In the genomic region with DNA sequence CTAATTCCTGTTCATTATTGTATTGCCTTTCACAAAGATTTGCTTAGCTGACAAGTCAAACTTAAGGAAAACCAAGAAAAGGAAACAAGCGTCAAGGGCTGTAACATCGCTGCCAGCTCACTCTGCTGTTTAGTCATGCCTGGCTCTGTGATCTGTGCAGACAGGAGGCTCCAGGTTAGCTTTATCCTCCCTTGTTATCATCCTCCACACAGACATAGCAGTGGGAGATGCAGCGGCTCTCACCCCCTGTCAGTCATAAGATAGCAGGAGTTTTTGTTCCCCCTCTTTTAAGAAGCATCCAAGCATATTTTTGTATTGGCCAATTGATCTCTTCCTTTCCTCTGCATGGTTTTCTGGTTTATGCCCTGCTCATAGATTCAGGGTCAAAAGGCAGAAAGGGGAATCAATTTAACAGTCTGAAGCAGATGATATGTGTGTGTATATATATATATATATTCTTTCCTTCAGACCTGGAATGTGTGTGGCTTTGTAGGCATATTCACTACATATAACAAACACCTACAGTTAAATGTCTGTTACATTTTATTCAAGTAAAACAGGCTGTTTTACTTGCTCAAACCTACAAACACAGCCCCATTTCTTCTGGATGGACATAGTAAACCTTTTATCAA, we compare ENCODE assay signal across 27 mouse cellular contexts.
A peak's percentile ranks its signal among the peaks of the same experiment; 100 is the strongest.
DNase-seq lines count a peak whose midpoint lies in the region; ATAC-seq and TF ChIP-seq lines count a peak whose summit lies in the region.
"Had no signal": no experiment of that assay in that cellular context is flagged by ENCODE, and none has a peak within 500 bp of the region (broad histone marks: within the 10 kb centered on the region; RNA-seq: fewer than 3 reads in every experiment).

No protein-coding gene starts in this region.

- 73% methylated on average over 3 of the region's 3 CpGs for WGBS in midbrain, embryonic 13.5 days
- 83% methylated on average over 3 of the region's 3 CpGs for WGBS in midbrain, embryonic 10.5 days
- WGBS in midbrain, embryonic 15.5 days = 60% methylated on average over 3 of the region's 3 CpGs
- 37% methylated on average over 3 of the region's 3 CpGs for WGBS in midbrain, postnatal 0 days
- WGBS in midbrain, embryonic 16.5 days = 50% methylated on average over 3 of the region's 3 CpGs

- ATAC-seq in midbrain, embryonic 13.5 days = peak; percentile 74; the same call in 1 of the 2 replicates
- ATAC-seq in midbrain, embryonic 15.5 days (replicated peaks) = peak; percentile 84
- ATAC-seq in midbrain, postnatal 0 days (ENCODE audit: low FRiP score) = no peak
- ATAC-seq in midbrain, embryonic 16.5 days = peak; percentile 73
- no peak for ATAC-seq in cerebellum, adult (ENCODE audit: insufficient number of reproducible peaks, low FRiP score, low TSS enrichment)
- ATAC-seq: CD4-positive, CD25-positive, alpha-beta regulatory T cell, adult 4 months; forebrain, embryonic 14.5 days; forebrain, embryonic 16.5 days had no signal

- DNase-seq in midbrain, embryonic 10.5 days (ENCODE audit: low spot score) = no peak
- no peak for DNase-seq in midbrain, postnatal 0 days (ENCODE audit: low spot score)
- DNase-seq: adrenal gland, adult 2 months; adrenal gland, postnatal 10 days; adrenal gland, postnatal 25 days; B cell, adult 2 months; cerebellum, adult 11 months; cerebellum, adult 18-20 months; cerebellum, adult 8-10 months; cerebellum, adult 9-11 months; cerebellum, postnatal 14 days; cerebellum, postnatal 36 days; embryo, embryonic 11 days had no signal

- H3K4me1 ChIP-seq in midbrain, embryonic 13.5 days (replicated peaks) = no peaks in the 10 kb centered on the region
- no peaks in the 10 kb centered on the region for H3K4me1 ChIP-seq in midbrain, embryonic 10.5 days
- no peaks in the 10 kb centered on the region for H3K4me1 ChIP-seq in midbrain, embryonic 15.5 days
- no peaks in the 10 kb centered on the region for H3K4me1 ChIP-seq in midbrain, postnatal 0 days (ENCODE audit: insufficient read depth, low read length)
- no peaks in the 10 kb centered on the region for H3K4me1 ChIP-seq in midbrain, embryonic 16.5 days (ENCODE audit: control insufficient read depth, insufficient read depth, low read length)
- H3K4me1 ChIP-seq: embryonic facial prominence, embryonic 13.5 days; embryonic facial prominence, embryonic 15.5 days; forebrain, embryonic 10.5 days; forebrain, embryonic 12.5 days had no signal

- no peak overlapping the region for H3K27ac ChIP-seq in midbrain, embryonic 13.5 days
- no peak overlapping the region for H3K27ac ChIP-seq in midbrain, embryonic 10.5 days (replicated peaks)
- no peak overlapping the region for H3K27ac ChIP-seq in midbrain, embryonic 15.5 days
- no peak overlapping the region for H3K27ac ChIP-seq in midbrain, postnatal 0 days (ENCODE audit: low read depth, low read length)
- no peak overlapping the region for H3K27ac ChIP-seq in midbrain, embryonic 16.5 days (ENCODE audit: low read length)
- H3K27ac ChIP-seq: embryonic facial prominence, embryonic 13.5 days; embryonic facial prominence, embryonic 15.5 days; forebrain, embryonic 10.5 days; forebrain, embryonic 12.5 days had no signal

- H3K36me3 ChIP-seq in midbrain, embryonic 13.5 days = no peaks in the 10 kb centered on the region
- H3K36me3 ChIP-seq in midbrain, embryonic 10.5 days = no peaks in the 10 kb centered on the region
- no peaks in the 10 kb centered on the region for H3K36me3 ChIP-seq in midbrain, embryonic 15.5 days (replicated peaks)
- H3K36me3 ChIP-seq in midbrain, postnatal 0 days (ENCODE audit: insufficient read depth, low read length) = no peaks in the 10 kb centered on the region
- no peaks in the 10 kb centered on the region for H3K36me3 ChIP-seq in midbrain, embryonic 16.5 days (ENCODE audit: control insufficient read depth, insufficient read depth, low read length)
- H3K36me3 ChIP-seq: embryonic facial prominence, embryonic 13.5 days; embryonic facial prominence, embryonic 15.5 days; forebrain, embryonic 10.5 days; forebrain, embryonic 12.5 days; G1E had no signal

- H3K9ac ChIP-seq in midbrain, embryonic 13.5 days (replicated peaks) = no peak overlapping the region
- no peak overlapping the region for H3K9ac ChIP-seq in midbrain, embryonic 15.5 days
- H3K9ac ChIP-seq in midbrain, postnatal 0 days (replicated peaks; ENCODE audit: low read length, poor library complexity, severe bottlenecking) = no peak overlapping the region
- H3K9ac ChIP-seq in midbrain, embryonic 16.5 days (ENCODE audit: low read depth, low read length) = no peak overlapping the region
- H3K9ac ChIP-seq: embryonic facial prominence, embryonic 13.5 days; embryonic facial prominence, embryonic 15.5 days; forebrain, embryonic 12.5 days had no signal

- no peaks in the 10 kb centered on the region for H3K27me3 ChIP-seq in midbrain, embryonic 13.5 days
- no peaks in the 10 kb centered on the region for H3K27me3 ChIP-seq in midbrain, embryonic 10.5 days (ENCODE audit: low read depth, poor library complexity, severe bottlenecking)
- no peaks in the 10 kb centered on the region for H3K27me3 ChIP-seq in midbrain, embryonic 15.5 days (replicated peaks)
- no peaks in the 10 kb centered on the region for H3K27me3 ChIP-seq in midbrain, postnatal 0 days (ENCODE audit: insufficient read depth, low read length)
- no peaks in the 10 kb centered on the region for H3K27me3 ChIP-seq in midbrain, embryonic 16.5 days (ENCODE audit: control insufficient read depth, insufficient read depth, low read depth, low read length)
- H3K27me3 ChIP-seq: CH12.LX; embryonic facial prominence, embryonic 13.5 days; embryonic facial prominence, embryonic 15.5 days; forebrain, embryonic 12.5 days had no signal

- no peaks in the 10 kb centered on the region for H3K9me3 ChIP-seq in midbrain, embryonic 13.5 days
- no peaks in the 10 kb centered on the region for H3K9me3 ChIP-seq in midbrain, embryonic 10.5 days (replicated peaks)
- no peaks in the 10 kb centered on the region for H3K9me3 ChIP-seq in midbrain, embryonic 15.5 days
- no peaks in the 10 kb centered on the region for H3K9me3 ChIP-seq in midbrain, postnatal 0 days (ENCODE audit: low read length)
- no peaks in the 10 kb centered on the region for H3K9me3 ChIP-seq in midbrain, embryonic 16.5 days (replicated peaks; ENCODE audit: control insufficient read depth, low read length, poor library complexity, severe bottlenecking)
- H3K9me3 ChIP-seq: embryonic facial prominence, embryonic 13.5 days; embryonic facial prominence, embryonic 15.5 days; forebrain, embryonic 10.5 days; forebrain, embryonic 12.5 days; G1E had no signal

- H3K4me3 ChIP-seq in midbrain, embryonic 13.5 days (replicated peaks) = no peak overlapping the region
- no peak overlapping the region for H3K4me3 ChIP-seq in midbrain, embryonic 10.5 days
- no peak overlapping the region for H3K4me3 ChIP-seq in midbrain, embryonic 15.5 days
- no peak overlapping the region for H3K4me3 ChIP-seq in midbrain, postnatal 0 days (ENCODE audit: low read depth, low read length)
- H3K4me3 ChIP-seq in midbrain, embryonic 16.5 days (ENCODE audit: low read depth, low read length) = no peak overlapping the region
- H3K4me3 ChIP-seq: embryonic facial prominence, embryonic 13.5 days; embryonic facial prominence, embryonic 15.5 days; erythroblast, embryonic 14.5 days; forebrain, embryonic 10.5 days; forebrain, embryonic 12.5 days had no signal

- no peak overlapping the region for H3K4me2 ChIP-seq in midbrain, embryonic 13.5 days (replicated peaks)
- no peak overlapping the region for H3K4me2 ChIP-seq in midbrain, embryonic 15.5 days
- no peak overlapping the region for H3K4me2 ChIP-seq in midbrain, postnatal 0 days (ENCODE audit: low read depth, low read length, poor library complexity, severe bottlenecking)
- H3K4me2 ChIP-seq in midbrain, embryonic 16.5 days (ENCODE audit: low read length) = no peak overlapping the region
- H3K4me2 ChIP-seq: embryonic facial prominence, embryonic 13.5 days; embryonic facial prominence, embryonic 15.5 days; forebrain, embryonic 12.5 days had no signal

- TF ChIP-seq CTCF in midbrain, postnatal 0 days (IDR thresholded peaks at IDR 0.05) = no peak

Comparison
In these comparisons a context has a peak if more than half of its experiments do, and no peak if none do; other contexts are left out.
1. ATAC-seq: peak in midbrain, embryonic 13.5 days (single experiment), midbrain, embryonic 15.5 days (single experiment) and midbrain, embryonic 16.5 days (single experiment); none in midbrain, postnatal 0 days (single experiment) and cerebellum, adult (single experiment).